Mouse (Mus musculus) liver, embryonic 16.5 days (tissue): Measurements from ENCODE around the gene B3gnt2. TPM values are rescaled to one million over a fixed set of nuclear protein-coding genes. Genes with fewer than 3 reads are reported as not detected.
A peak's percentile ranks its signal among the peaks of the same experiment; 100 is the strongest.

Experiments used
- ATAC-seq: fragments of 200-750 bp; cut with Nextera tagmentation; 2 replicates; pipeline ENCODE4 v1.8.0; 2017; ENCODE audit warnings: low read depth, mild to moderate bottlenecking, moderate number of reproducible peaks, moderate library complexity
- H3K27ac ChIP-seq: fragments of 300-500 bp; sonication (generic); 2 replicates; pipeline ENCODE4 v1.5.1; 2014; ENCODE audit warnings: mild to moderate bottlenecking, low read length
- H3K27me3 ChIP-seq: fragments of 300-500 bp; sonication (generic); 2 replicates; pipeline ENCODE4 v1.6.1; 2014; ENCODE audit warnings: low read depth, low read length, mixed read lengths; ENCODE audit not compliant: control insufficient read depth, insufficient read depth
- H3K36me3 ChIP-seq: fragments of 300-500 bp; sonication (generic); 2 replicates; pipeline ENCODE4 v1.6.1; 2014; ENCODE audit warnings: mild to moderate bottlenecking; ENCODE audit not compliant: control insufficient read depth, insufficient read depth
- H3K4me1 ChIP-seq: fragments of 300-500 bp; sonication (generic); 2 replicates; pipeline ENCODE4 v1.6.1; 2014; ENCODE audit warnings: low read depth, low read length, mixed read lengths; ENCODE audit not compliant: control insufficient read depth
- H3K4me2 ChIP-seq: fragments of 300-500 bp; sonication (generic); 2 replicates; pipeline ENCODE4 v1.6.1; 2014; ENCODE audit warnings: low read depth, low read length, mixed read lengths
- H3K4me3 ChIP-seq: fragments of 300-500 bp; sonication (generic); 2 replicates; pipeline ENCODE4 v1.5.1; 2014; ENCODE audit warnings: low read depth, mild to moderate bottlenecking, low read length
- H3K9ac ChIP-seq: fragments of 300-500 bp; sonication (generic); 2 replicates; pipeline ENCODE4 v1.6.1; 2014; ENCODE audit warnings: low read depth, low read length
- H3K9me3 ChIP-seq: fragments of 300-500 bp; sonication (generic); replicated peaks from 2 replicates; pipeline ENCODE4 v1.6.1; 2016; ENCODE audit warnings: low read length; ENCODE audit not compliant: control insufficient read depth
- WGBS: fragments of 180-500 bp; shearing (Covaris S2); extraction: QIAGEN DNeasy Blood & Tissue Kit; methylation state at CpG from one replicate; pipeline ENCODE4 v1.1.7; 2014; ENCODE audit not compliant: insufficient replicate concordance; 5-methylcytosine and 5-hydroxymethylcytosine counted together
- polyA plus RNA-seq: library from polyadenylated mRNA; unstranded; fragments of >200 nt; fragmentation: Nextera tagmentation; extraction: Ambion mirVana; gene quantifications from 2 replicates; pipeline ENCODE4 v1.2.1, GENCODE M21; 2015

B3gnt2 gene
- polyA plus RNA-seq, 1 experiment from 2014 or later: 6.6 TPM

DNA sequence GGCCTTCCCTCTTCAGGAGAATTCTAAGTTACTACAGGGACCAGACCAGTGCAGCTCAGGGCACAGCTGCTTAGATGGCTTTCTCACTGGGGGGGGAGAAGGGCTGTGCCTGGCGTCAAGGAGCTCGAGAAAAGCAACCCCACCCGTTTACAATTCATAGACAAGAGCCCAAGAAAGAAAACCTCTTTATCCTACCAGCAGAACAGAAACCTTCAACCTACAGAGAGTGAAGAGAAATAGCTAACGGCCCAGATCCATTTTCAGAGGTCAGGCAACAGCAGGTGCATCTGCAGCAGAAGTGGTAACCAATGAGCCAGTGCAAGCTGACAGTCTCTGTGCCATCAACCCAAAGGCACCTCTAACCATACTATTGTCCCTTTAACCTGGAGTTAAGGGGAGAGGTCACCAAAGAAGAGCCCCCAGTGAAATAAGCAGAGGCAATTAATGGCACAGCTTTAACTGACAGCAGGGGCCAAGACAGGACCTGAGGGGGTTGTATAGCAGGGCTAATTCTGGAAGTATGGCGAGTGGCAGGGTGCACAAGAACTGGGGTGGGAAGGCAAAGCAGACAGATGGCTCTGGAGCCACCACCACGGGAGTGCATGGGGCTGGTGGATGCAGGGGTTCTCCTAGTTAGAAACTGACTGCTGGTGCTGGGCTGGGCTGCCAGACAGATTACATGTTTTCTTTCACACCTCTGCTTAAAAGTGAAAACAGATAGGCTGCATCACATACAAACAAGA lies 14.5 kb downstream of the B3gnt2 start:
- Histone ChIP-seq H3K4me1 (peaks cover 83% of the 10 kb centered on the region), H3K27ac (peak overlapping the region; percentile 66), H3K9ac (peak overlapping the region; percentile 27; the same call in 1 of the 2 replicates), H3K36me3 (no peaks in the 10 kb centered on the region), H3K4me3 (no peak overlapping the region), H3K27me3 (no peaks in the 10 kb centered on the region), H3K4me2 (peak overlapping the region; percentile 7; the same call in 1 of the 2 replicates), H3K9me3 (no peaks in the 10 kb centered on the region)
- 17% methylated on average over 6 of the region's 6 CpGs for WGBS
- no peak for ATAC-seq

DNA sequence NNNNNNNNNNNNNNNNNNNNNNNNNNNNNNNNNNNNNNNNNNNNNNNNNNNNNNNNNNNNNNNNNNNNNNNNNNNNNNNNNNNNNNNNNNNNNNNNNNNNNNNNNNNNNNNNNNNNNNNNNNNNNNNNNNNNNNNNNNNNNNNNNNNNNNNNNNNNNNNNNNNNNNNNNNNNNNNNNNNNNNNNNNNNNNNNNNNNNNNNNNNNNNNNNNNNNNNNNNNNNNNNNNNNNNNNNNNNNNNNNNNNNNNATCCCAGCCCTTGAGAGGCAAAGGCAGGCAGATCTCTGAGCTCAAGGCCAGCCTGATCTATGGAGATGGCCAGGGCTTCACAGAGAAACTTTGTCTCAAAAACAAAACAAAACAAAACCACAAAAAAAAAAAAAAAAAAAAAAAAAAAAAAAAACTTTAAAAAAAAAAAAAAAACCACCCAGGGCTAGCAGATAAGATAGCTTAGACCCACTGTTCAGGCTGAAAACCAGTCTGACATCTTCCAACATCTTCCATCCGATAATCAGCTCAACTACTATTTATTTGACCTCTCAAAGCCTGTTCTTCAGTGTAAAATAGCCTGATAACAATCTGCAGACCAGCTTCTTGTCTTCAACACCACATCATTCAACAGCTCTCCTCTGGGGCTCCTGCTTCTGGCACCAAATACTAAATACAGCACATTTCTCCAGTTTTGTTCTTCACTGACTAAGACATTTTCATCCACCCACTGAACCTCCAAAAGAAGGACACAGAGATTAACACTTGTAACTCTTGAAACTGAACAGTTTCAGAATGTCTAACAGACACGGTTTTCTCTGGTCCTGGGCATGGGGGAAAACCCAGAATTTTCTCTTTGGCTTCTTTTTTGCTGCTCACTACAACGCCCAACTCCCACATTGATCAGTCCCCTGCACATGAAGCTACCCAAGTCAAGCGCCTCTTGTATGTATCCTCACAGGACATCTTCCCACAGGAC lies 15.7 kb downstream of the B3gnt2 start:
- ATAC-seq: peak; percentile 25; the same call in 1 of the 2 replicates
- Histone ChIP-seq H3K4me1 (peaks cover 77% of the 10 kb centered on the region), H3K9me3 (no peaks in the 10 kb centered on the region), H3K4me2 (peak overlapping the region; percentile 36), H3K36me3 (no peaks in the 10 kb centered on the region), H3K4me3 (no peak overlapping the region), H3K9ac (peak overlapping the region; percentile 6; the same call in 1 of the 2 replicates), H3K27me3 (no peaks in the 10 kb centered on the region), H3K27ac (peak overlapping the region; percentile 66)
- 29% methylated on average over 4 of the region's 4 CpGs for WGBS

DNA sequence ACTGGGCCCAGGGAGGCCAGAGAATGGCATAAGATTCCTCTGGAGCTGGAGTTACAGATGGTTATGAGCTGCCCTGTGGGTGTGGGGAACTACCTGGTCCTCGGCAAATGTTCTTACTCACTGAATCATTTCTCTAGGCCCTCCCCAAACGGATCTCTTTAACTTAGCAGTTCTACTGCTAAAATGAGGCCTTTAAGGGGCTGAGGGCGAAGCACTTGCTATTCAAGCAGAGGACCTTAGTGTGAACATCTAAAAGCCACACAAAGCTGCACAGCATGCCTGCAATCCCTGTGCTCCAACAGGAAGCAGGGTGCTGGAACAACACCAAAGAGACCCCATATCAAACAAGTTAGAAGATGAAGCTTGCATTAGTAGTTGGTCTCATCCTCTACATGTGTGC lies 21.3 kb downstream of the B3gnt2 start:
- Histone ChIP-seq H3K9ac (no peak overlapping the region), H3K4me1 (peaks cover 30% of the 10 kb centered on the region), H3K9me3 (no peaks in the 10 kb centered on the region), H3K4me2 (no peak overlapping the region), H3K27ac (no peak overlapping the region), H3K4me3 (no peak overlapping the region), H3K36me3 (no peaks in the 10 kb centered on the region), H3K27me3 (no peaks in the 10 kb centered on the region)
- ATAC-seq: no peak
- 51% methylated on average over 3 of the region's 3 CpGs for WGBS

DNA sequence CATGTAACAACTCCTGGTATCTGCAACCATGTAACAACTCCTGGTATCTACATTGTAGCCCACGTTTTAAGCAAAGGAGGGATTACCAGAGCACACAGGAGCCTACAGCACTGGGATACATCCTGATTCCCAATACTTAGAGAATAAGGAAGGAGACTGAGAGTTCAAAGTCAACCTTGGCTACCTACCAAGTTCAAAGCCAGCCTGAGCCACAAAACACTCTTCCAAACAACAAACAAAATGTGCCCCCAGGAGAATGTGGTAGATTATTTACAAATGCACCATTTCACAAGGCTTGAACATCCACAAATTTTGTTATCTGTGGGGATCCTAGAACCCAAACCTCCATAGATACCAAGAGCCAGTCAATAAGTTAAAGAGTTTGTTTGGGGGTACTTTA lies 22.4 kb downstream of the B3gnt2 start:
- 50% methylated on average over 1 of the region's 1 CpGs for WGBS
- Histone ChIP-seq H3K36me3 (peaks cover 3% of the 10 kb centered on the region; the same call in 1 of the 2 replicates), H3K27me3 (no peaks in the 10 kb centered on the region), H3K9ac (no peak overlapping the region), H3K9me3 (no peaks in the 10 kb centered on the region), H3K4me2 (no peak overlapping the region), H3K27ac (no peak overlapping the region), H3K4me1 (peaks cover 20% of the 10 kb centered on the region), H3K4me3 (no peak overlapping the region)
- no peak for ATAC-seq

DNA sequence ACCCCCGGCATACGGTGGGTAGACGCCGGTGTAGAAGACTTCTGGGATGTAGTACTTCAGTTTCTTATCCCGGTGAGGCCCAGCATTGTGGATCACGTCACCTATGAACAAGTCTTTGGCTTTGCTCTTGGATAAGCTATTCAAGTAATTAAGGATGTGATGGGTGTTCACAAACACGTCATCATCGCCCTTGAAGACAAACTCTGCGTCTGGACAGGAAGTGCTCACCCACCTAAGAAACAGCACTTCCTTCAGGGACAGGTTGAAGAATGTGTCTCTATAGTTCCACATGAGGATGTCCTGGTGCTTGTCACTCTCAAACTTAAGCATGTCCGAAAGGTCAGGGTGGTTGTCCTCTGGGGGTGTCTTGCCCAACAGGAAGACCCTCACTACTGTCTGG lies 24.5 kb downstream of the B3gnt2 start:
- Histone ChIP-seq H3K27ac (no peak overlapping the region), H3K4me2 (no peak overlapping the region), H3K9me3 (no peaks in the 10 kb centered on the region), H3K27me3 (no peaks in the 10 kb centered on the region), H3K4me3 (no peak overlapping the region), H3K36me3 (peaks cover 3% of the 10 kb centered on the region; the same call in 1 of the 2 replicates), H3K9ac (no peak overlapping the region), H3K4me1 (peaks cover 7% of the 10 kb centered on the region)
- ATAC-seq: no peak
- 80% methylated on average over 10 of the region's 10 CpGs for WGBS

DNA sequence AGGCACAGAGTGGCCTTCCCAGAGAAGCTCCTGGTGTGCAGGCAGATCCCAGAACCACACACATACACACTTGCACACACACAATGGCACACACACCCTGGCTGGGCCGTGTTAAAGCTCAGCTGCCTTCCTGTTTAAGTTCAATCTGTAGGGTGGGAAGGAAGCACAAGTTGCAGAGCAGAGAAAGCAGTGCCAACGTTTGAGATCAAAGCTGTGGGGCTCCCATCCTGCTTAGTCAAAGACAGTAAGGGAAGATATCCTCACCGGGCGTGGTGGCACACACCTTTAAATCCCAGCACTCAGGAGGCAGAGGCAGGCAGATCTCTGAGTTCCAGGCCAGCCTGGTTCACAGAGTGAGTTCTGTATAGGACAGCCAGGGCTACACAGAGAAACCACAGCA lies 28.2 kb downstream of the B3gnt2 start:
- Histone ChIP-seq H3K27me3 (no peaks in the 10 kb centered on the region), H3K4me3 (no peak overlapping the region), H3K27ac (no peak overlapping the region), H3K4me2 (no peak overlapping the region), H3K9me3 (no peaks in the 10 kb centered on the region), H3K36me3 (peaks cover 3% of the 10 kb centered on the region; the same call in 1 of the 2 replicates), H3K9ac (no peak overlapping the region), H3K4me1 (no peaks in the 10 kb centered on the region; the same call in 1 of the 2 replicates)
- 46% methylated on average over 4 of the region's 4 CpGs for WGBS
- no peak for ATAC-seq

DNA sequence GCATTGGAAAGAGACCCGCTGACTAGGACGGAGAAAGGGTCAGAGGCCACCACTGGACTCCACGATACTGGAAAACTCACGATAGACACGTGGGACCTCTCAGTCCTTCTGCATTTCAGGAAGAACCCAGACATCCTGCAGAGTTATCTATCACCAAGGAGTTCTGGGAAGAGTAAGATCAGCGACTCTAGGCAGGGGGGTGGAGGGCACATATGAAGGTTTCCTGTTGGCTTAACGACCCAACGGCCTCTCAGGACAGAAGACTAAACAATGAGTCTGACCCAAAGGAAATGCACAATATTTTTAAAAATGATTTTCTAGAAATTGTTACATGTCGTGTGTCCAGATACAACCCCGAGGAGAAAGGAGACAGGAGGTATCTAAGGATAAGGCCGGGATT lies 28.8 kb downstream of the B3gnt2 start:
- ATAC-seq: peak; percentile 37; the same call in 1 of the 2 replicates
- no peaks in the 10 kb centered on the region; the same call in 1 of the 2 replicates for H3K4me1 ChIP-seq

DNA sequence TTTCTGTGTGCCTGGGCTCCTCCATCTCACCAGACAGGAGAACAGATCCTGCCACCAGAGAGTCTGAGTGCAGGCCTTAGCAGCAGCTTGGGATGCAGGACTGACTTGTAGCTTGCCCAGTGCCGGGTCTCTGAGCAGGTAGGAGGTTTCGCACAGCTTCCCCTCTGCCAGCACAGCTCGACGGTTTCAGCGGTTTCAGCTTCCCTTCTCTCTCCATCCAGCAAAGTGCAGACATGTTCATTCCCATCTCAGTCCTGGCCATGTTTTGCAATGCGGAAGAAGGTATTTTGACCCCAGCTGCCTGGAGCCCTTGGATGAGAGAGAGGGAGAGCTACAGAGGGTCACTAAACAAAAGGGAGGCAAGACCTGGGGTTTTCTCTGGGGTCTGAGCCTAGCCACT lies 30.1 kb downstream of the B3gnt2 start:
- Histone ChIP-seq H3K27ac (no peak overlapping the region), H3K9ac (no peak overlapping the region), H3K27me3 (no peaks in the 10 kb centered on the region), H3K36me3 (peaks cover 3% of the 10 kb centered on the region; the same call in 1 of the 2 replicates), H3K9me3 (no peaks in the 10 kb centered on the region), H3K4me1 (no peaks in the 10 kb centered on the region; the same call in 1 of the 2 replicates), H3K4me3 (no peak overlapping the region), H3K4me2 (no peak overlapping the region)
- ATAC-seq: no peak
- WGBS: 70% methylated on average over 6 of the region's 6 CpGs

More for the DNA sequence above, 28.8 kb downstream of the B3gnt2 start:
- no peaks in the 10 kb centered on the region for H3K9me3 ChIP-seq
- H3K27me3 ChIP-seq: no peaks in the 10 kb centered on the region
- no peak overlapping the region for H3K9ac ChIP-seq
- H3K4me3 ChIP-seq: no peak overlapping the region
- H3K36me3 ChIP-seq: peaks cover 3% of the 10 kb centered on the region; the same call in 1 of the 2 replicates
- H3K27ac ChIP-seq: no peak overlapping the region
- WGBS: 48% methylated on average over 11 of the region's 11 CpGs
- H3K4me2 ChIP-seq: no peak overlapping the region
